Mouse (Mus musculus) layer of hippocampus, adult 11-12 months (tissue): ENCODE results near the gene Pitpnm3.
A peak's percentile ranks its signal among the peaks of the same experiment; 100 is the strongest.

Experiments
- DNase-seq: peaks from one replicate; pipeline ENCODE4 v3.0.0; 2022; ENCODE audit warnings: low spot score

The Pitpnm3 gene

DNA sequence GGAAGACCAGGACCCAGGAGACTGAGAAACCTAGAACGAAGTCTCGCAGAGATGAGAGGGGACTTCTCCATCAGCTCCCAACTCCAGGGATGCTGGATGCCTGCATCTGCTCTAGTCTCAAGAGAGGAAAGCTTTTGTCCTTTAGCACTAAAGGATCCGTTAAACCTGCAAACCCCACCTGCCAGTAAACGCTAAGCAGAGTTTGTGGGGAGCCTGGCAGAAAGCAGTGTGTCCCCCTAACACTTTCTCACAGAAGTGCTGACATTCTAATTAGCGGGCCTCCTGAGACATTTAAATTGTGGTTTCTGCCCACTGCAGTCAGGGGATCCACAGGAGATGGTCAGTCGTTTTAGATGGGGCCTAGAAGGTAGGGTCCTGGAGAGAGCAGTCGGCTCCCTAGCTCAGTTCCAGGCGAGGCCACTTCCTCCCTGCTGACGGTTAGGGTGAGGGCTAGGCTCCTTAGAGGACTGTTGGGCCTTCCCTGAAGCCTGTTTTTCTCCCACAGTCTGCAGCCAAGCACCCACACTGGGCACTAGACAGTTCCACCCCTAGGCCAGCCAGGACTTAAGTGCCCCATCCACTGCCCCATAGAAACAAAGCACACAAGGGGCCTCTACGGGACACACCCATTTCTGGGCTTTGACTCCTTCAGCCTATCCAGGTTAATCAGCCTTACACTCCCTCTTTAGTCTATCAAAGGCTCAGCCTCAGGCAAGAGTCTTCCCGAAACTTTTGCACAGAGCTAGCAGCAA is 829 bp upstream of the Pitpnm3 start:
- DNase-seq = no peak

DNA sequence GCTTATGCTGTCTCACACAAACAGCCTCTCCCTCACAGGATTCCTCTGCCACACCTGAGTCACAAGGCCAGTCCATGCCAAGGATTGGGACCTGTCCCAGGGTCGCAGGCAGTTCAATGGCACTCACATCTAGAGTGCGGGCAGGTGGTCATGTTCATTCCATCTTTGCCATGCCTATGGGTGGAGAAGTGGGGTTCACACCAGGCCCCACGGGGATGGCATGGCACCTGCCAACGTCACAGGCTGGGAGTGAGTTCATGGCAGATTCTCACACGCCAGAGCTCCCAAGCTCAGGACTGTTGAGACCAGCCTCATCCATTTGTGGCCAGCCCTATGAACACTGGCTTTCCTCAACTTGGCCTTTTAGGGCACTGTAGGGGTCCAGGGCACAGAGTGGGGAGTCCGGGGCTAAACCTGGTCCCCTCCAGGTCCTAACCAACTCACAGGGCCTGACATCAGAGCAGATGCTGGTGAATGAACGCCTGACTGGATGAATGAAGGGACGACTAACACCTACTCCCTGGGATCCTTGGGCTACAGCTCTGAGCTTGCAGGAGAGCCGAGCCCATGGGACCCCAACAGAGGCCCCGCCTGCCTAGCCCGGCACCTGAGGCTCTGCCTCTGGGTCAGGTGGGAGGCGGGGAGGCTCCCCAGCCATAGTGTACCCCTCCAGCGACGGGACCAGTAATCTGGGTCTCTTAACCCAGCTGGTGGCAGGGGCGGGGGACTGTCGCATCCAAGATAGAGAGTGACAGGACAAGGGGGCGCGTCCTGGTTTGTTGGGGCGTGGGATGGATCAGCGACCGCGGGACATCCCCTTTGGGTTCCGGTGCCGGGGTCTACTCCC is 819 bp downstream of the Pitpnm3 start:
- no peak for DNase-seq

DNA sequence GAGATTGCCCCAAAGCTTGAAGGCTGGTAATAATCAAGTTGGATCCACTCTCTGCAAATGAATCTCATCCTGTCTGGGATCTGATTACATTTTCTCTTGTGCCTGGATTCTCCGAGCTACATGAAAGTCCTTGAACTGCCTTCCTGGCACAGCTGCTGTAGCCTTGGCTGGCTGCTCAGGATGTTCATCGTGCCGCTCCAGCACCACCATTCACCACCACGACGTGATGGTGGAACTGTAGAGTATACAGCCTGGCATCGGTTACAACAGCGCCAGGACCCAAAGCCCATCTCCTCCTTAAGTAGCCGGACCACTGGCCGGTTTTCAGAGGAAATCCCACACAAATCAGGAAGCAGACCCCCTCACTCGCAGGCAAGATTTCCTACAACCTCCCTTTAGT is 2.5 kb downstream of the Pitpnm3 start:
- no peak for DNase-seq

DNA sequence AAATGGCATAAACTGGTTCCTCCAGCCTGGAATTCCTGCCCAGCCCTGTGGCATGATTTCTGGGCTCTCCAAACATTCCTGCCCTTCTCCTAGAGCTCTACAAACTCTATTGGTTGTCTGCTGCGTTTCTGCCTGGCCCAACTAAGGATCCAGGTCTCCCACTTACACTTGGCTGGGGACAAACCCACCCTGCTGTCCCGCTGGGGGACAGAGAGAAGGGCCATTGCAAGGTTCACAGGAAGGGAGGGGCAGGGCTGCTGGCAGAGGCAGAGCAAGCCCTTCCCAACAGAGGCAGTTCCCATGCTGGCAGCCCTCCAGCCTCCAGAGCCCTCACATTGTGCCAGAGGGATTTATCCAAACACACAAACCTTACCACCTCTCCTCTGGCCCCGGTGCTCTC is 3.3 kb downstream of the Pitpnm3 start:
- no peak for DNase-seq

DNA sequence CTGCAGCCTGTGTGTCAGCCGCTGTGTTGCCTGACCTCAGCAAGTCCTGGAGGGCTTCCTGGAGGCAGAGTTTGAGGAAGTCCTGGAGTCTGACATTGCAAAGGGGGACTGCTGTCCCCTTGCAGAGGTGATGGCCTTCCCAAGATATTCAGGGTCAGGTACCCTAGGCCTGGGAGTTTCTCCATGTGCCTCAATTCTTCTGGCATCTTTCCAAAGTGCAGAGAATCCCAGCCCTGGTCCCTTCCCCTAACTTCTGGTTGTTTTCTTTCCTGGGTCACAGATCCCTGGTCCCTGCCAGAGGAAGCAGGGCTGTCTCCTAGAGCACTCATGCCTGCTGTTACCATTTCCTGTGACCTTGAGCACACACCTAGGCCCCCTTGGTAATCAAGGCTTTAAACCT is 3.9 kb downstream of the Pitpnm3 start:
- DNase-seq = no peak

DNA sequence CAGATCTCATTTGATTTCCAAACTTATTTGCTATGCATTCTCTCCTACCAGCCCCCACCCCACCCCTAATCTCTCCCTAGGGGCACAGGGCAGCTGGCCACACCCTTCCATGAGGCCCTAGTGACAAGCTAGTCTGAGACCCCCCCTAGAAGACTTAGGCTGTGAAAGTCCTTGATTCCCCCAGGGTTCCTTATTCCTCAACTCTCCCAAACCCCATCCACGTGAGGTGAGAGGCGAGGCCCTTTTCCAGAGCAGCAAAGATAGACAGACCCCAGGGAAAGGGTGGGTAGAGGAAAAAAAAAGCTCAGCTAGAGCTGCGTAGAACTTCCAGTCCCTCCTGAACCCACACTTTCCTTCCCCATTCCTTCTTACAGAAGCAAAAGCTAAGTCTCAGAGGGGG is 4.7 kb downstream of the Pitpnm3 start:
- no peak for DNase-seq

DNA sequence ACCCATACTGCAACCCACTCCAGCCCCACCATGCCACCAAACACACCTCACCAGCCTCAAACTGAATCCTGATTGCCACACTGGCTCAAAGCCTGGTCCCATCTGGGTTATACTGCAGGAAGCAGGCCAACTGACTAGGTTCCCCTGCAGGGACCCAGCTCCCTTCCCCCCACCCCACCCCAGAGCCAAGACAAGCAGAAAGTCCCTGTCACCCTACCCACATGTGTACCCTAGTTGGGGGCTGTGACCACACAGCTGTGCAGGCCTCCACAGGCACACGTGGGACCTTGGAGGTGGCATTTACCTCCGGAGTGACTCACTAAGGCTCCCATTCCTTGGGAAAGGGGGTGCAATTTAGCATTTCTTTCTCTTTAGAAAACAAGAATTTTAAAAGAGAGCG is 5.1 kb downstream of the Pitpnm3 start:
- DNase-seq = no peak

DNA sequence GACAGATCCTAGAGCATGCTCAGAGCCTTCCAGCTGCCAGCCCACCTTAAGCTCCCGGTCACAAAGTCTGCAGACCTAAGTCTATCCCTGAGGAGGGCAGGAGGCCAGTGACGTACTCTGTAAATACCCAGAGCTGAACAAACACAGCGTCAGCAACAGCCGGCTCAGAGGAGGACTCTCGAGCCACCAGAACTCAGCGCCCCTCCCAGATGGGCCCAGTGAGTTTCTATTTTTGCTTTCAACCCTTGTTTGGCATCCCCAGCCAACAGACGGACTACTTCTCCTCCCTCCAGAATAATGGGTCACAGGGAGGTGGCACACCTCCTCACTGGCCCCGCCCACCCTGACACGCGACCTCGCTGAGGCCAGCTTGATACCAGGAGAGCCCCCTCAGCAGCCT is 5.6 kb downstream of the Pitpnm3 start:
- peak; percentile 33 for DNase-seq

DNA sequence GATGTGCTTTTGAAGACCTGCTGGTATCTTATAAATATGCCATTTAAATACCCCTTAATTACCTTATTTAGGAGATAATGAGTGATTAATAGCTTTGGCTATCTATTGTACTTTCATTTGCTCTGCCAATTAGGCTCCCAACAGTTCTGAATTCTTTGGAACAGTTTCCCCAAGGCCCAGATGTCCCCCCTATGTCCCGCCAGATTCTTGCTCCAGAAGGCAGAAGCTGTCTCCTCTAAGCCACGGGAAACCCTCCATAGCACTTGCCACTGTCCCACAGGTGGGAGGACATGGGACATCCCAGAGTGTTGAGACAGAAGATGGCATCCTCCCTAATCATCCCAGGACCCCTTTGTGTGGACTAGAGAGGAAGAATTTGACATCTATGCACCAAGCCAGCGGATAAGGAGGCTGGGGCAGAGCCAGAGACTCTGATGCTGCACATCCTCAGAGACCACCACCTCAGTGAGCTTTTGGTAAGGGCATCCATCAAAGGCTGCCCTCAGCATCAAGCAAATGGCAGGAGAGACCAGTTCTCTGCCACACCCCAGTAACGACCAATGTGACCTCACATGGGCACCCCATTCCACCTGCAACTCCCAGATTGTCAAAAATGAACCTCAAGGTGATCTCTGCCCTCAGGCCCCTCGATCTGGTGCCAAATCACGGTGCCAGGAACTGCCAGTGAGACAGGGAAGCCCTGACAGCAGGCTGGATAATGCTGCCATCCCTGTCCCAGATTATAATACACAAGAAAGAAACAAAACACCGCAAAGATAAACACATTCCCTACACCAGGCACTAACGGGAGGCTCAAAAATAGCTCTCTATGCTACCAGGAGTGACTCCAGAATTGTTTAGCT is 6.3 kb downstream of the Pitpnm3 start:
- no peak for DNase-seq

DNA sequence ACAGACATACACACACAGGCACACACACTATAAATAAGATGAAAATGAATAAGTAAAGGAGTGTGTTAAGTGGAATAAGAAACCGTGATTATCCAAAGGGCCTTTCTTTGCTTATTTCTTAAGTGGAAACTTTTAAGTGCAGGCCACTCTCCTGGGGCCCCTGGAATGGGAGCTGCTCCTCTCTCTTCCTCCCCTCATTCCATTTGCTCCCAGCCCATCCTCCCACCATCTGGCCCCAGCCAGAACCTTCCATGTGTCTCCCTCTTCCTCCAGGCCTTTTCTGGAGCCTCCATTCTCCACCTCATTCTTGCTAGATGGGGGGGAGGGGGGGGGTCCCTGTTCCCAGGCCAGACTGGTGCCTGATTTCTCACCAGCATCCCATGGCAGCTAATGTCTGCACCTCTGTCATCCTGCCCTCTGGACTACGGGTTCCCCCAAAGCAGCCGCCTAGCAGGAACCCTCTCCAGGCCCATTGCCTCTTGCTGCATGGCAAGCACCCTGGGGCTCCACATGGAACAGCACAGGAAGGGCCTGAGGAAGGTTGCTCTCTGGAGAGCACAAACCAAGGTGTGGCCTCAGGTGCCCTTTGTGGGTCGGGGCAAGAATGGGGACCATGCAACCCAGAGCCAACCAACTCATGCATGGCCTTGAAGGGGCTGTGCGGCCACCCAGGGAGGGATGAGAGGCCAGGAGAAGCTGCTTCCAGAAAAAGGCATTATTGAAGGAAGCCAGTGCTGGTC is 8.0 kb downstream of the Pitpnm3 start:
- no peak for DNase-seq

DNA sequence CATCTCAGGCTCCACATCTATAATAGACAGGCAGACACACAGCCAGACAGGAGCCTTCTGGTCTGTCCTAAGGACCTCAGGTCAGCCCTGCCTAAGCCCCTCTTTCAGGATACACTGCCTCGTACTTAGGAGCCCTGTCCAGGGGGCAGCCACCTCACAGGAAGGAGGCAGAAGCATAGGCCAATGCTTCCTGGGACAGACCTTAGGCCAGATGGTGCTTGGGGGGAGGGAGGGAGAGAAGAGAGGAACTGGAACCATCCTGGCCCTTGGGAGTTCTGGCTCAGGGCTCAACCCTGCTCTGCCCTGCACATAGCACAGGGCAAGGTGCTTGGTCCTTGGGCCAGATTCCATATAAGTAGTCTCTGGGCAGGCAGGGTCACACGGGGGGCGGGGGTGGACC is 9.8 kb downstream of the Pitpnm3 start:
- no peak for DNase-seq

DNA sequence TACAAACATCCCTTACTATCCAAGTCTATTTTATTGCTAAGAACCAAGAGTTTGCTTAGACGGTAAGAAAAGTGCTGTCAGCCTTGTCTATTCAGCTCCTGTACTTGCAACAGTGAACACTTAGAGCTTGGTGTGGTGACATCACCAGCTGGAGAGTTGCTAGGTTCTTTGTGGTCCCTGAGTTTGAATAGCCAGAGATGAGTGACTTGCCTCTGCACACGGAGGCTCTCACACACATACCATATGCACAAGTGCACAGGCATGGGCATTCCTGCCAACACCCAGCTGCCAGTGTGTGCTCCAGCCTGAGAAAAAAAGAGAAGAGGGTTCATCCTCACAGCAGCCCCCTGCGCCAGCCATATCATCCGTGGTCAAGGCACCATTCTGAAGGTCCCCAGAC is 12.0 kb downstream of the Pitpnm3 start:
- DNase-seq = no peak

DNA sequence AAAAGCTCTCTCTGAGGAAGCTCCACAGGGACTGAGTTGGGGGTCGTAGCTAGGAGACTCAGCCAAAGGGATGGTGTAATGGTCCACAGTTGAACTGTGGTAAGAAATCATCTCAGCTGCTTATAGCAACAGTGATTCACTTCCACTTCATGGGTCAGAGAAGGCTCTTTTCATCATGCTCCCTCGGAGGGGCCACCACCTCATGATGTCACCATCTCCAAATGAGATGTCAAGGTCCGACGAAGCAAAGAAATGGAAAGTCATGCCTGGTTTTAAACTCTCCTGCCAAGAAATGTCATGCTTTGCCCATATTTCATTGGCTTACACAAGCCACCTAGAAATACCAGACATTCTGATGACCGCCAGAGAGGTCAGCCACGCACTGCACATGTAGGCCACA is 15.2 kb downstream of the Pitpnm3 start:
- DNase-seq = no peak

DNA sequence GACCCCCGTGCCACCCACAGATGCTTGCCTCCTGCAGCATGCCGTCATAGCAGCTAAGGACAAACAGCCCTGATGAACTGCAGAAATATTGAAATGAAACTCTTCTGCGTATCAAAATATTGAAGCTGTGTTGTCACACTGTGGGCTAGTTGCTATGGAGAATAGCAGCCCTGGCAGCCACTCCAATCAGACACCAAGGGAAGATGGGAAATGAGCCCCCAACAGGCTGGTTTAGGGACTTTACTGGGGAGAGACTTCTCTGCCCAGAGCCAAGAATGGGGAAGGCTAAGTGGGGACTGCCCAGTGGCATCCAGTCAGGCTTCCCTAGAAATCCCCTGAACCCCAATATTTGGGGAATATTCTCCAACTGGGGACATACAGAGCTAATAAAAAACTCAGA is 16.9 kb downstream of the Pitpnm3 start:
- no peak for DNase-seq

DNA sequence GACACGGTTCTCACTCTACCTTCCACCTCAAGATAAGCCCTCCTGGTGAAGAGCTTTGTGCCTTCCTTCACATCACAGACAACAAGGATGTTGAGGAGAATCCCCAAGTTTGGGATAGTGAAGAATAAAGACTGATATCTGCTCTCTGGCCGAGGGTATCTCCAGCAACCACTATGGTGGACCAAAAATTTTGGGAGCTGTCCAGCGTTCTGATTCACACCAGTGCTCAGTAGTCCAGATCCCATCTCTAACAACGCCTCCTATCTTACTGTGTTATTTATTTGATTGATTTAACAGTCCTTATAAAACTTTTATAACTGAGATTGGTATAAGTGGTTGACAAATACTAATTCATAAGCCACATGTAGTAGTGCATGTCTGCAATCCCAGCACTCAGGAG is 22.3 kb downstream of the Pitpnm3 start:
- DNase-seq = no peak

DNA sequence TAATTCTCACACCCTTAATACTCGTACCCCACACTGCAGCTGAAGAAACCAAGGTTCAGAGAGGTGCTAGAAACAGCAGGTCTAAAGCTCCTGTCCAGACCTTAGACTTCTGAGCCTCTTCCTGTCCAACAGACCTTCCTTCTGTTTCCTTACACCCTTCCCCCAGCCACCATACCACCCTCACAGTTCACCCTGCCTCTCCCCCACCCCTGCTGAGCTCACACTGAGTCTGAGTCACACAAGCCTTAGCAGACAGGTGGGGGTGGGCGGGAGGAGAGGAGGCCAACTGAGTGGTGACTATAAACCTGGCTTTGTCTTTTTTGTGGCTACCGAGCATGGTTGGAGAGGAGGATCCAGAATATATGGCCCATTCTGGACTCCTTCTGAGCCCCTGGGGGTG is 24.9 kb downstream of the Pitpnm3 start:
- no peak for DNase-seq

DNA sequence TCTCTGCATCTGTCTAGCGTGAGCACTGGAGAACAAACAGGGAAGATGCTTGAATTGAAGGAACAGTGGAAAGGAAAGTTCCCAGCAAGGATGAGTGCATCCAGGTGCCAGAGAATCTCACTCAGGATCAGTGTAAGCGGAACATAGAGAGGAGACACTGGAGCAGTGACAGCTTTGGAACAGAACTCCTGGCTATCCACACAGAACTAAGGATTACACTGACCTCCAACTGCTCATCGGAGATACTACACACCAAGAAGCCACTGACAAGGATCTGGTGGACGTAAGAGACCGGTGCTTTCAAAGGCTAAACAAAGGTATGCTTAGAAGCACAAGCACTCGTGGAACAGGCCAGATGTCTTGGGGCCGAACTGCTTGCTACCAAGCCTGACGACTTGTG is 31.4 kb downstream of the Pitpnm3 start:
- DNase-seq = no peak

DNA sequence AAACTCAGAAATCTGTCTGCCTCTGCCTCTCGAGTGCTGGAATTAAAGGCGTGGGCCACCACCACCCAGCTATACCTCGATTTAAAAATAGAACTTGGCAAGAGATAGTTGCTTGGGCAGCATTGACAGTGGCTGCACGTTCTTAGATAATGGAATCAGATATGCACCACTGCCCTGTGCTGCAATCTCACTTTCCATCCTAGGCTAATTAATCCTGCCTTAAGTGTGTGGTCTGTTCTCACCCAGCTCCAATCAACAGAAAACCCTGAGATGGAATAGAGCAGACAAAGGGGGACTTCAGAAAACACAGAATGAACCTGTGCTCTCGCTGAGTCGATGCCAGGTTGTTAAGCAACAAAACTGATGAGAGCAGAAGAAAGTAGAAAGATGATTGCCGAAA is 32.0 kb downstream of the Pitpnm3 start:
- no peak for DNase-seq

DNA sequence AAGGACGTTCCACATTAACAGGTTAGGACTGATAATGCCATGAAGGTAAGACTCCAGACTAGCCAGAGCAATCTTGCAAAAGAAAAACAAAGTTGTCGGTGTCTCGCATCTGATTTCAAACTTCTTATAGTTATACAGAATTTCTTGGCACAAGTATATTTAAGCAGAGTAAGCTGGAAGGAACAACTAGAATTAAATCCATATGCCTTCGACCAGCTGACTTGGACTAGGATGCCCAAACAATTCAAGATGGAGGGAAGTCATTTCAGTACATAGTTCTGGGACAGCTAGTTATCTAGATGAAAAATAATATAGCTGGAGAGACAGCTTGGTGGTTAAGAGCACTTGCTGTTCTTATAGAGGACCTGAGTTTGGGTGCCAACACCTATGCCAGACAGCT is 34.6 kb downstream of the Pitpnm3 start:
- DNase-seq = no peak

DNA sequence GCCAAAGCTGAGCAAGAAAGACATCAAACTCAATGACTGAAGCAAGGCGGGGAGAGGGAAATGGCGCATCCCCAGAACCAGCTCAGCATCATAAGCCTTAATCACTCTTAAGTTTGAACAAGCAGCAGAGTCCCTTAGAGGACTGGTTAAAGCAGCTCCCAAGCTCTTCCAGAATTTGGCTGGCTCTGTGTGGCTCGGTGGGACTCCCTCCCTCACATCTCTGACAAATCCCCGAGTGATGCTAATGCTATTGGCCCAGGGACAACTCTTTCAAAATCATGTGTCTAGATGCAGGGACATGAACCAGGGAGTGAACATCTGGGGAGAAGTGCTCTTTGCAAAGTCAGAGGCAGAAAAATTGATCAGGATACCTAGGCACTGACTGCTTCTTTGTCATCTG is 36.4 kb downstream of the Pitpnm3 start:
- no peak for DNase-seq

DNA sequence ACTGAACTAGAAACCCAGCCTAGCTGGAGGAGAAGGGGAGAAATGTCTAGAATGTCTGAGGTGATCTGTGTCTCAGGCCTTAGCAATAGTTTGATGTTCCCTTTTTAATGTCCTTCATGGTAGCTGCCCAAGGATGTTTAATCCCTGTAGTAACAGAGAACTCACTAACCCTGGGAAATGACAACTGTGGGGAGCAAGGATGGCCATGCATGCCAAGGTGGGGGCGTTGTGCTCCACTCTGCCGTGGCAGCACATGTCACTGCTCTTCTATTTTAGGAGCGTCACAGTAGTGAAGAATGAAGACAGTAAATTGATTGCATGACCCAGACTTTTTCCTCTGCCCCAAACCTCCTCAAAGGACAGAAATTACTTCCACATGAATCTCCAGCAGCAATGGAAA is 37.6 kb downstream of the Pitpnm3 start:
- no peak for DNase-seq

DNA sequence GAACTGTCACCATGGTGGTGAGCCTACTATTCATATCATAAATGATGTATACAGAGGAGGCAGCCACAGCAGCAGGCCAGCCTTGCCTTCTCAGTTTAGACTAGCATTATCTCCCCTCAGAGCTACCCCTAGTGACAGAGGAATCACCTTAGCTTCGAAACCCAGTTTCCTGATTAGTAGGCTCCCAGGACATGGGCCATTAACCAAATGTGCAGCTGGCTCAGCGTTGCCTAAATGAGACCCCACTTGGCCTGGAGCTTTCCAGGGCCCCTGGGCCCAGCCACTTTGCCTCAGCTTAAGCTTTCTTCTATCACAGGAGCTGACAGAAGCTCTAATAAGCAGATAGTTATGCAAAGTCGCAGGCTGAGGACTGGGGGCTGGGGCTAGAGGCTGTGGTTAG is 39.6 kb downstream of the Pitpnm3 start:
- no peak for DNase-seq
